Mouse (Mus musculus) erythroblast, embryonic 14.5 days (primary cell): ENCODE results near the gene Gm9767.

Experiments used
- GATA1 ChIP-seq: IDR thresholded peaks from 2 replicates; pipeline ENCODE4 v1.6.1; 2012; ENCODE audit warnings: low read length, inconsistent platforms, mixed read lengths
- TAL1 ChIP-seq: IDR thresholded peaks from 3 replicates; pipeline ENCODE4 v1.6.1; 2012; ENCODE audit warnings: low read length, inconsistent platforms, mixed read lengths

DNA sequence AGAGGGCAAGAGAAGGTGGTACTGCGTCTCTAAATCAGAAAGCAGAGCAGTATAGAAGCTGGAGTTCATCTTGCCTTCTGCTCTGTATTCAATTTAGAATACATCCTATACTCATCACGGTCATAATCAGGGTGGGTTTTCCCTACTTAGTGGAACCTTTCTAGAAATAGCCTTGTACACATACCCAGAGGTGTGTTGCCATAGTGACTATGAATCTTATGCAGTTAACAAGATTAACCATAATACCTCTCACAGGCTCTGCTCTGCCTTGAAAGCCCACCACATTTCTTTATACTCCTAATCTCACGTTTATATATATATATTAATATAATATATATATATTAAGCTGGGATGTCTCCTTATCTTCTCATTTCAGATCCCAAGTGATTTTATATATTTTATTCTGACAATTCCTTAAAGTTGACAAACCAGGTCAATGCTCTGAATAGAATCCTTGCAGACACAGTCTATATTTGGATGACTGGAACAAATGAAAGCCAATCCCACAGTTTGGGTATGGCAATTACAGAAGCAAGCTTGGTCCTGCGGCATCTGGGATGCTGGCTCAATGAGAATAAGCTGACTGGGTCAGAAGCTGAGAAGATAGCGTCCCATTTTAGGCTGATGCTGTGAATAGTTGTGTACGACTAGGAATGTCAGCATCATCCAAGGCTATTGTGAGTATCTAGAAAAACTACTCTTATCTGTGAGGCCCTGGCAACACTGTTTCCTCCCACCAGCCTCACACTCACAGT lies 41.2 kb downstream of the Gm9767 start:
- TF ChIP-seq GATA1 (no peak), TAL1 (no peak)
